Mouse (Mus musculus) midbrain, embryonic 15.5 days (tissue): ENCODE measurements at regions not wholly inside any gene's neighbourhood (a gene's known extent, or its start where the extent isn't known, plus 50 kb on each side); places are given as distances from the start of the nearest gene placed in this dataset.

Experiments
- ATAC-seq: fragments of 200-750 bp; cut with Nextera tagmentation; replicated peaks from 2 replicates; pipeline ENCODE4 v1.8.0; 2017; ENCODE audit warnings: moderate TSS enrichment
- H3K27ac ChIP-seq: fragments of 300-500 bp; sonication (generic); 2 replicates; pipeline ENCODE4 v1.5.1; 2015; ENCODE audit warnings: mild to moderate bottlenecking, inconsistent platforms
- H3K27me3 ChIP-seq: fragments of 300-500 bp; sonication (generic); replicated peaks from 2 replicates; pipeline ENCODE4 v1.6.1; 2015; ENCODE audit warnings: inconsistent platforms
- H3K36me3 ChIP-seq: fragments of 300-500 bp; sonication (generic); replicated peaks from 2 replicates; pipeline ENCODE4 v1.6.1; 2015; ENCODE audit warnings: inconsistent platforms
- H3K4me1 ChIP-seq: fragments of 300-500 bp; sonication (generic); 2 replicates; pipeline ENCODE4 v1.6.1; 2015; ENCODE audit warnings: inconsistent platforms
- H3K4me2 ChIP-seq: fragments of 300-500 bp; sonication (generic); 2 replicates; pipeline ENCODE4 v1.6.1; 2015; ENCODE audit warnings: inconsistent platforms, mild to moderate bottlenecking, moderate library complexity
- H3K4me3 ChIP-seq: fragments of 300-500 bp; sonication (generic); 2 replicates; pipeline ENCODE4 v1.5.1; 2015; ENCODE audit warnings: mild to moderate bottlenecking, inconsistent platforms
- H3K9ac ChIP-seq: fragments of 300-500 bp; sonication (generic); 2 replicates; pipeline ENCODE4 v1.6.1; 2015; ENCODE audit warnings: mild to moderate bottlenecking, inconsistent platforms
- H3K9me3 ChIP-seq: fragments of 300-500 bp; sonication (generic); 2 replicates; pipeline ENCODE4 v1.6.1; 2016; ENCODE audit warnings: inconsistent platforms
- WGBS: fragments of 180-500 bp; shearing (Covaris S2); methylation state at CpG from one replicate; pipeline ENCODE4 v1.1.7; 2015; ENCODE audit warnings: mixed read lengths; 5-methylcytosine and 5-hydroxymethylcytosine counted together

DNA sequence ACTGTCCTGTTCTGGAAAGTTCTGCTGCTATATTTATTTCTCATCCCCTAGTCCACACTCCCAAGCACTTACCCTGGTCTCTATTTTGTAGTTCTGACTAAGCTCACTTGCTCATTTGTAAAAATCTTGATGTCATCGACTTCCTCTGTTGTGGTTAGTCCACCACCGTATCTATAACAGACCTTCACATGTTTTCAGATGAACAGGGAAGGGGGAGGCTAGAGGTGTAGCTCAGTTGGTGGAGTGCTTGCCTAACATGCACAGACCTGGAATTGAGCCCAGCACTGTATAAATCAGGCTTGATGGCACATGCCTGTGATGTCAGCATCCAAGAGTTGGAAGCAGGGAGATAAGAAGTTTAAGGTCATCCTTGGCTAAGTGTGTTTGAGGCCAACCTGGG is 78.3 kb upstream of the Noct start:
- Histone ChIP-seq H3K27me3 (no peaks in the 10 kb centered on the region), H3K4me1 (no peaks in the 10 kb centered on the region), H3K9ac (no peak overlapping the region), H3K4me3 (no peak overlapping the region), H3K9me3 (no peaks in the 10 kb centered on the region), H3K36me3 (no peaks in the 10 kb centered on the region), H3K4me2 (no peak overlapping the region), H3K27ac (no peak overlapping the region)
- 92% methylated on average over 2 of the region's 2 CpGs for WGBS
- no peak for ATAC-seq

DNA sequence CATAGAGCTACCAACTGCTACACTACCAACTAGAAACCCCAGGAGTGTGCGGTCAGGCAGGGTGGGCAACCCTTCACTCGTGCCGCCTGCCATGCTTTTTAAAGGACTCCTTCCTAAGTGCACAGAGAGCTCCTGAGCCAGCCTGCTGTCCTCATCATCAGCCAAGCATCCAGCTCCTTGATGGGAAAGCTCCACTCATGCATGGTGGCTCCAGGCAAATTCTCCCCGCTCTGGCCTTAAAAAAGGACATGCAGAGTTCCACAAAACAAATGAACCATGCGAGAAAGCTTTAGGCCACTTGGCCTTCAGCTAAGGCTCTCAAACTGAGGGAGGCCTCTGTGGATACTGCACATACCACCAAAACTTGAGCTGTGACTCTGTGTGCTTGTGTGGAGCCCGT is 74.2 kb upstream of the Noct start:
- Histone ChIP-seq H3K4me3 (no peak overlapping the region), H3K9me3 (no peaks in the 10 kb centered on the region), H3K4me1 (no peaks in the 10 kb centered on the region), H3K27me3 (no peaks in the 10 kb centered on the region), H3K9ac (no peak overlapping the region), H3K27ac (no peak overlapping the region), H3K36me3 (no peaks in the 10 kb centered on the region), H3K4me2 (no peak overlapping the region)
- WGBS = 77% methylated on average over 6 of the region's 6 CpGs
- ATAC-seq = no peak

DNA sequence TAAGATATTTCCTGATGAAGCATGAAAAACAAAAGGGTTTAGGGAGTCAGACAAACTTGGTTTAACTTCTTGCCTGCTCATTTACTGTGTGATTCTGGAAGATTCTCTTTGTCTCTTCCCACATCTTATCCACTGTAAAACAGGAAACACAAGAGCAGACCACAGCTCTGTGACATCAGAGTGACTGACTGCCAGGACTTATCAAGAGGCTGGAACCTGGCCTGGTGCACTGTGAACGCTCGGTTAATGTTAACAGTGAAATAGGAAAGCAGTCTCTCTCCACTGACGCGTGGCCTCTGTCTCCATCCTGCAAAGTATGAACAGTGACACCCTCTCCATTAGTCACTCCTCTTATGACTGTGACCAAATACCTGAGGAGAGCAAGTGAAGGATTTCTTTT is 73.1 kb upstream of the Noct start:
- Histone ChIP-seq H3K9me3 (no peaks in the 10 kb centered on the region), H3K4me2 (no peak overlapping the region), H3K4me1 (no peaks in the 10 kb centered on the region), H3K36me3 (no peaks in the 10 kb centered on the region), H3K9ac (no peak overlapping the region), H3K4me3 (no peak overlapping the region), H3K27ac (no peak overlapping the region), H3K27me3 (no peaks in the 10 kb centered on the region)
- no peak for ATAC-seq
- WGBS = 80% methylated on average over 4 of the region's 4 CpGs

DNA sequence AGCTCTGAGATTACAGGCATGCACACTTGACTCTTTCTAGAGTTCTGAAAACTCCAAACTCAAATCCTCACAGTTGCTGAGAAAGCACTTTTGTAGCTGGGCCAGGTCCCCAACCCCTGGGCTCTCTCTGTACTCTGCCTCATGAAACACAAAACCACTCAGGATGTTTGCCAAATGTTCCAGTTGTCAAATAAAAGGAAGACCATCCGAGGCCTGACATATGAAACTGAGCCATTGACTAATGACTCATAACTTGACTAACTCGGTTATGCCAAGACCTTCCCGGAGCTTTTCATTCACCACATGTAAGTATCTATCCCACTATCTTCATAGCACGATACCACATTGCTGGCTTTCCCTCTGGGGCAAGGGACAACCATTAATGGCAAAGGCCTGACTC is 68.6 kb upstream of the Noct start:
- Histone ChIP-seq H3K9ac (no peak overlapping the region), H3K27ac (0 out of 2 replicates have a peak overlapping the region, but pooled peaks have one; percentile 32), H3K27me3 (no peaks in the 10 kb centered on the region), H3K36me3 (no peaks in the 10 kb centered on the region), H3K4me1 (peaks cover 15% of the 10 kb centered on the region), H3K9me3 (no peaks in the 10 kb centered on the region), H3K4me3 (no peak overlapping the region), H3K4me2 (no peak overlapping the region)
- no peak for ATAC-seq
- WGBS = 76% methylated on average over 4 of the region's 4 CpGs

DNA sequence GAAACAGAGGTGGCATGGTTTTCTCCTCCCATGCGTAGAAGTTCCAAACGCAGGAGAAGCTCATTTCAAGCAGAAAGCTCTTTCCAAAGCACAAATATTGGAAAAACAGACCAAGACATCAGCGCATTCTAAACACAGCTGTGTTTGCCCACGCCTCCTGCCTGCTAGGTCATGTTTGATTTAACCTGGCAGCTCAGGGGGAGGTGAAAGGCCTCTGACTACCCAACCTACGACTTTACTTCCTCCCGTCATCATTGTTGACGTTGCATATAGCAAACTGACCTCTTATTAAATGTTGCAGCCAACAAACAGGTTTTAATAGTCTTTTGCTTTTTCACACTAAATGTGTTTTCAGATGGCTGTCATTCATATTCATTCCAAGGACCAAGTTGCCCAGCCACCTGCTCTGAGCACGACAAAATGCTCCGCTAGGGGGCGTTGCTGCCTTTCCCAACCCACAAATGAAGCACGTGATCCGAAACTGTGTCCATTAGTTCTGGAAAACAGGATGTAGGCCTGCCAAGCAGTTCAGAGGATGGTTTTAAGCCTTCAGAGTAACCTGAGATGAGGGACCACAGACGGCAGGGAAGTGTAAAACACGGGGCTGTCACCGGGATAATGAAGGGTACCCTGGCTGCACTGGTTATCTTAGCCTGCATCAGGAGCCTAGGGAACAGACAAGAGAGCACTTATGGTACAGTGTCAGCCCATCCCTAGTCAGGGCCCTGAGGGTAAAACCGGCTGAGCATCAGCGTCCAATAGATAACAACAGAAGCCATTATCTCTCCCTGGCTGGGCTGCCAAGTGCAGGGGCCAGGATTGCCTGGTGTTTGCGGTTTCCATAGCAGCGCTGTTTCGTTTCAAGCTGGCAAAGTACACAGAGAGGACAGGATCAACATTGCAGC is 67.6 kb upstream of the Noct start:
- Histone ChIP-seq H3K27me3 (no peaks in the 10 kb centered on the region), H3K9ac (no peak overlapping the region), H3K36me3 (no peaks in the 10 kb centered on the region), H3K27ac (peak overlapping the region; percentile 32), H3K9me3 (no peaks in the 10 kb centered on the region), H3K4me2 (no peak overlapping the region), H3K4me1 (peaks cover 18% of the 10 kb centered on the region), H3K4me3 (no peak overlapping the region)
- ATAC-seq = peak; percentile 79
- WGBS = 38% methylated on average over 20 of the region's 20 CpGs

DNA sequence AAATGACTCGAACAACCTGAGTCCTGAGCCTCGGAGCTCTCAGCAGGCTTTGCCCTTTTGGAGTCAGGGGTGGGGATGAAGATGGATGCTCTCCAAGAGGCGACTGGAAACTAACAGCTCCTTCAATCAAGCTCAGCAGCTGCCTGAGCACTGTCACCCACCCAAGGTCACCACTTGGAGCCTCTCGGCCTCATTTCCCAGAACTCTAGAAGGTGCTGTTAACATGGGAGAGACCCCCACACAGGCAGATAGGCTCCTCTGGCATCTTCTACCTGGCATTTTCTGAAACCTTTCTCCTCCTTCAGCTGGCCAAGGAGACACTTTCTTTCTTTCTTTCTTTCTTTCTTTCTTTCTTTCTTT is 67.0 kb upstream of the Noct start:
- no peaks in the 10 kb centered on the region for H3K27me3 ChIP-seq
- H3K9ac ChIP-seq = no peak overlapping the region
- H3K9me3 ChIP-seq = no peaks in the 10 kb centered on the region
- H3K27ac ChIP-seq = peak overlapping the region; percentile 32
- no peaks in the 10 kb centered on the region for H3K36me3 ChIP-seq
- 28% methylated on average over 4 of the region's 4 CpGs for WGBS
- H3K4me2 ChIP-seq = no peak overlapping the region
- peaks cover 18% of the 10 kb centered on the region for H3K4me1 ChIP-seq
- H3K4me3 ChIP-seq = no peak overlapping the region
- ATAC-seq = no peak

DNA sequence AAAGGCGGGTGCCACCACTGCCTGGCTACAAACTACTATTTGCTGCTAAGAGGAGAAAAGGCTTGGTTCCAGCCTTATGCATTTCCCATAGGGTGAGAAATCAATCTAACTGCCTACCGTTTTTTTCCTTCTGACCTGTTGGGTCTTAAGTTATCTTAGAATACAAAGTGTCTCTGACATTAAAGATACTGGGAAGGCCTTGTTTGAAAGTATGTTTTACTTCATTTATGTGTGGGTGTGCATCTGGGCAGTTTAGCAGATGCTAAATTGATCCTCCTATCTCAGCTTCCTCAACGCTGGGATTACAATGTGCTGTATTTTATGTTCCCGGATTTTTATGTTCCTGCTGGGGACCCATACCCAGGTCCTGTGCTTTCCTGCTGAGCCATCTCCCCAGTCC is 65.8 kb upstream of the Noct start:
- H3K9me3 ChIP-seq = no peaks in the 10 kb centered on the region
- no peaks in the 10 kb centered on the region for H3K36me3 ChIP-seq
- H3K4me1 ChIP-seq = peaks cover 18% of the 10 kb centered on the region
- H3K4me3 ChIP-seq = no peak overlapping the region
- H3K9ac ChIP-seq = no peak overlapping the region
- no peak overlapping the region for H3K27ac ChIP-seq
- no peak for ATAC-seq
- H3K4me2 ChIP-seq = no peak overlapping the region
- 66% methylated on average over 4 of the region's 4 CpGs for WGBS
- no peaks in the 10 kb centered on the region for H3K27me3 ChIP-seq

DNA sequence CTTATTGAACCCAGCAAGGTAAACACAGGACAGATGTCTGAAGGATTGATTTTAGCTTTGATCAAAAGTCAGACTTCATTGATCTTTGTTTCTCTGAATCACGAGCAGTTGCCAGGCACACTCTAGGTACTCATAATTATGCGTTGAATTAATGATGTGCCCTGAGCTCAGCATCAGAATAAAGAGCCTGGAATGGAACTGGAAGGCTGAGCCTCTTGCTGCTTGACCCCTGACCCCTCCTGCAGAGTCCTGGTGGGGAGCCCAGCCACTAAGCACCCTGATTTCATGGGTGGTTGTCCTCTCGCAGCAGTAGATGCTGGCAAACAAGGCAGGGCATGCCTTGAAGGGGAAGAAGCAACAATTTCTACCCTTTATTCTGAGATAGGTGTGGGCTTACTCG is 64.9 kb upstream of the Noct start:
- Histone ChIP-seq H3K4me1 (peaks cover 18% of the 10 kb centered on the region), H3K4me3 (no peak overlapping the region), H3K4me2 (no peak overlapping the region), H3K27me3 (no peaks in the 10 kb centered on the region), H3K27ac (0 out of 2 replicates have a peak overlapping the region, but pooled peaks have one; percentile 11), H3K9ac (no peak overlapping the region), H3K9me3 (no peaks in the 10 kb centered on the region), H3K36me3 (no peaks in the 10 kb centered on the region)
- 23% methylated on average over 4 of the region's 4 CpGs for WGBS
- ATAC-seq = no peak

DNA sequence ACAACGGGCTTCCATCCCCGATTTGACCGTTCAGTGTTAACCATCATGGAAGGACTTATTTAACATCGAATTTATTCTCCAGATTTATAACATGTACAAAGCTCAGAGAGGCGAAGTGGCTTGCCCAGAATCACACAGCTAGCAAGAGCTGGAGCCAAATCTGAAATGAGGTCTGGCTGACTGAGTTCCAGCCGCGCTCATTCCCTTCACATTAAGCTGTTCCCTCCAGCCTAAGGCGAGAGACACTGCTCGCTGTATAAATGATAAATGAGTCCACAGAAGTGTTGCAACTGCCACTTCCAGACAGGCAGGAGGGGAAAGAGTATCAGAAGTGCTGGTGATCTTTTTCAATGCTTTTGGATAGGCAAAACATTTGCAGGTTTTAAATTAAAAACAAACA is 64.4 kb upstream of the Noct start:
- H3K4me1 ChIP-seq = peaks cover 18% of the 10 kb centered on the region
- H3K36me3 ChIP-seq = no peaks in the 10 kb centered on the region
- ATAC-seq = no peak; the same call in 1 of the 2 replicates
- 0 out of 2 replicates have a peak overlapping the region, but pooled peaks have one; percentile 11 for H3K27ac ChIP-seq
- no peaks in the 10 kb centered on the region for H3K27me3 ChIP-seq
- no peaks in the 10 kb centered on the region for H3K9me3 ChIP-seq
- WGBS = 49% methylated on average over 9 of the region's 9 CpGs
- H3K9ac ChIP-seq = no peak overlapping the region
- H3K4me3 ChIP-seq = no peak overlapping the region
- H3K4me2 ChIP-seq = no peak overlapping the region

DNA sequence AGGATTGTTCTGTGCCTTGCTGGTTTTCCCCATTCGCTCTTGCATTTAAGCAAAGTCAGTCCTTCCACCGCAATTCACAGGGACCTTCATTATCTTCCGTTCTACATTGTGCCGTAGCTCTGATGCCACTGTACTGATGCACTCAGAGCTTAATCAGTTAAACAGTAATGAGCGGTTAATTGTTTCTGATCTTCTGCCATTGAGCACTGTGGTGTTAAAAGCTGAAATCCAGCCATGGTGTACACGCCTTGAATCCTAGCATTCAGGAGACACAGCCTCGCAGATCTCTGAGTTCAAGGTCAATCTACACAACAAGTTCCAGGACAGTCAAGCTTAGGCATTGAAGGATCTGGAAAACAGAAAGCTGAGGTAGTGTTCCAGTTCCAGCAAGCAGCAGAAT is 63.6 kb upstream of the Noct start:
- WGBS = 72% methylated on average over 7 of the region's 7 CpGs
- H3K27ac ChIP-seq = no peak overlapping the region

DNA sequence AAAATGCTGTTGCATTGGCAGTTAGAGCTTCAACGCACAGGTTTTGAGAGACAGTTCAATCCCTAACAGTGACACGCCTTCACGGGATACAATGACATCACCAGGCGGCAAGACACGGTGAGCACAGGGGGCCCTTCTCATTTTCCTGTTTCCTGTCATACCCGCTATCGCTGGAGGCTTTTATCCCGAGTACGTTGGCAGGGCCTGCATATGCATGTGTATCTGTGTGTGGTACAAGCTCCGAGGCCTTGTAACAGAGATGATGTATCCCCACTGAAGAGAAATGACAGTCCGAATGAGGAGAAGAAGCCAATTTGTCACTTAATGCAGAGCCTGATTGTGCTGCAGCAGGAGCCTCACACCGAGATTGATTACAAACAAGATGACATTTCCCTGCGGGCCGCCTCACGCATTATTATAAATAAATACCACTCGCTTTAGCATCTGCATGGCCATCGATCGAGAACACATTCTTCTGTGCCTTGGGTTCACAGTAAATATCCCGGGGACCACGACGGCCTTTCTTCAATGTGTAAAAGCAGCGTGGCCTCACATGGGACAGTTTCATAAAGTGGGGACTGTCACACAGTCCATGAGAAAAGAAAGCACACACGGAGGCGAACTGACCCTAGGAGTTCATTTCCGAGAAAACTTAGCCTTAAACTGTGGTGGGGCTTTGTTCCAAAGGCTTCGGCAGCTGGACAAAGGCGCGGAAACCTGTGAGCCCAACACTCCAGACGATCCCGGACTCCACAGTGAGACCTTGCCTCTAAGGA is 54.9 kb upstream of the Noct start:
- WGBS = 59% methylated on average over 30 of the region's 30 CpGs
- H3K27me3 ChIP-seq = no peaks in the 10 kb centered on the region
- H3K9ac ChIP-seq = no peak overlapping the region
- H3K9me3 ChIP-seq = no peaks in the 10 kb centered on the region
- no peaks in the 10 kb centered on the region for H3K36me3 ChIP-seq
- 0 out of 2 replicates have a peak overlapping the region, but pooled peaks have one; percentile 7 for H3K27ac ChIP-seq
- no peak overlapping the region for H3K4me3 ChIP-seq
- H3K4me2 ChIP-seq = no peak overlapping the region
- peak; percentile 48 for ATAC-seq
- H3K4me1 ChIP-seq = peaks cover 4% of the 10 kb centered on the region

More for the DNA sequence above, 63.6 kb upstream of the Noct start:
- H3K36me3 ChIP-seq = no peaks in the 10 kb centered on the region
- no peak overlapping the region for H3K9ac ChIP-seq
- no peaks in the 10 kb centered on the region for H3K27me3 ChIP-seq
- H3K4me3 ChIP-seq = no peak overlapping the region
- peaks cover 18% of the 10 kb centered on the region for H3K4me1 ChIP-seq
- ATAC-seq = no peak; the same call in 1 of the 2 replicates
- no peaks in the 10 kb centered on the region for H3K9me3 ChIP-seq
- no peak overlapping the region for H3K4me2 ChIP-seq

DNA sequence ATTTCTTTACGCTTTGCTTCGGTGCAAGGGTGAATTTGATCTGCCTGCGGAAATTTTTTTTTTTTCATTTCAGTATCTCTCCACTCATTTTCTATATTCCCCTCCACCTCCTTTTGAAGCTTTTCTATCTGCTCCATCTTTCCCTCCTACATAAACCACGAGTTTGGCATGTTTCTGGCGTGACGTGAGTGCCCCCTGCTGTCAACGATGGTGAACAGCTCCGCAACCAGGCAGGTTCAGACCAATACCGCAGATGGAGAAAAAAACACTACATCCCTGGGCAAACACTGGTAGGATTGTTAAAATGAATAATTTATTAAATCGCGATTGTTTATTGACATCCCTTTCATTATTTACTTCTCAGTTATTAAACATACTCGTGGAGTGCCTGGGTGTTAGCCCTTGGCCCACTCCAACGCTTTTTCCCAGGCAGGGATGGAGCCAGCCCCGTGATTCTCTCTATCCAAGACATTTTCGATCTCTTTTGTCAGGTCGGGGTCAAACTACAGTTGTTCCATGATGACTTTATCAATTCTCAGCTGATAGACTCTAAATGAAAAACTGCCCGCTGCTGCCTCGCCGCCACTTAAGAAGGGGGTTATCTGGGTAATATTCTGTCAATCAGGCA is 53.9 kb upstream of the Noct start:
- no peaks in the 10 kb centered on the region for H3K9me3 ChIP-seq
- no peak overlapping the region for H3K27ac ChIP-seq
- H3K4me3 ChIP-seq = no peak overlapping the region
- peak; percentile 90 for ATAC-seq
- H3K4me1 ChIP-seq = peaks cover 4% of the 10 kb centered on the region
- H3K4me2 ChIP-seq = peak overlapping the region; percentile 30
- H3K27me3 ChIP-seq = no peaks in the 10 kb centered on the region
- no peaks in the 10 kb centered on the region for H3K36me3 ChIP-seq
- H3K9ac ChIP-seq = no peak overlapping the region
- 22% methylated on average over 19 of the region's 19 CpGs for WGBS
